Mouse (Mus musculus): ENCODE results near the gene Mn1. TPM values are rescaled to one million over a fixed set of nuclear protein-coding genes. Genes with fewer than 3 reads are reported as not detected.

Mn1 gene
- total and polyA plus RNA-seq, 3 experiments, result not detected

DNA sequence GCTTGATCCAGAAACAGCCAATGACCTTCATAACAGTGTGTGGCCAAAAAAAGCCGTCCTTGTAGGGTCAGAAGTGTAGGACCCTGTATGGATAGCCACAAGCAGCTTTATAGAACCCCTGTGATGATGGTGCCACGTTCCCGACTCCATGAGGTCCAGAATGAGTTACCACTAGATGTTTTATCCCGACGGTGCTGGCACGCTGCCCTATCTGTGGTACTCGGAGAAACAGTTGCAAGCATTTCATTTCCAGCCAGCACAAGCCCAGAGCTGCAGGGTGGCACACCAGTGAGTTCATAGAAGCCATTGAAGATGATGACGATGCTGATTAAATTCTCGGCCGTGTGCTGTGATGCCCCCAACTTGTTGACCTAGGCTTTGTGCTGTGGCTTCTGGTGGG, 26.3 kb upstream of the Mn1 start:
- Histone ChIP-seq H3K9ac (ENCODE audit: control insufficient read depth, low read depth, low read length, poor library complexity, severe bottlenecking) (no peak overlapping the region), H3K9me3 (replicated peaks; ENCODE audit: insufficient read depth, low read length) (no peaks in the 10 kb centered on the region), H3K4me1 (ENCODE audit: control insufficient read depth in 1 of 2, insufficient read depth in 2 of 2, low read length in 2 of 2) (no peaks in the 10 kb centered on the region), H3K27me3 (ENCODE audit: control insufficient read depth in 1 of 2, insufficient read depth in 2 of 2, low read length in 2 of 2) (no peaks in the 10 kb centered on the region), H3K27ac (ENCODE audit: control insufficient read depth, low read depth, low read length) (no peak overlapping the region), H3K79me2 (ENCODE audit: control insufficient read depth, insufficient read depth, low read length, poor library complexity) (no peaks in the 10 kb centered on the region), H3K4me3 (ENCODE audit: control insufficient read depth in 1 of 2, insufficient read depth in 1 of 2, low read depth in 2 of 2, low read length in 2 of 2) (no peak overlapping the region), H3K36me3 (ENCODE audit: control insufficient read depth in 1 of 2, insufficient read depth in 2 of 2, low read length in 2 of 2) (peaks cover 0 to 4% of the 10 kb centered on the region in 2 experiments; a peak in 1 of 4 replicates)
- no peak for DNase-seq (ENCODE audit: low read depth, low spot score)
- TF ChIP-seq SMC3 (IDR thresholded peaks at IDR 0.05; ENCODE audit: low read depth, low read length), result 0 out of 2 replicates have a peak, but pooled peaks have one; percentile 0
- TF ChIP-seq BHLHE40 (IDR thresholded peaks at IDR 0.05; ENCODE audit: borderline replicate concordance, low read depth, low read length), result no peak

DNA sequence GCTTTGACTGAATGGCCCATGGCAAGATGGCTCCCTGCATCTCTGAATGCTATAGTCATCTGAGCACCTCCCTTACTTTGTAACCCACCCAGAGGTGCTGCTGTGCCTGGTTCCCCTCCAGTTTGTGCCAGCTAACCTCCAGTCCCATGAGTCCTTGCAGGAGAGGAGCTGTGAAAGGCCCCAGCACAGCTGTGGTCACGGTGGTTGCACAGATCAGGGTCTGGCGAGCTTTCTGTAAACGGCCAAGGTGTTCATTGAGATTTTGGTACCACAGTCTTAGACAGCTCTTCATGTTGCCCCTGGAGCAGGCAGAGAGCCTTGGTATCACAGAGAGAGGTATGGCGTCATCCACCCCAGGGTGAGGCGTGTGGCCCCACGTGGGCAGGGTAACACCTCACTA, 25.7 kb upstream of the Mn1 start:
- no peak overlapping the region for H3K27ac ChIP-seq (ENCODE audit: control insufficient read depth, low read depth, low read length)
- no peak overlapping the region for H3K9ac ChIP-seq (ENCODE audit: control insufficient read depth, low read depth, low read length, poor library complexity, severe bottlenecking)
- no peaks in the 10 kb centered on the region for H3K27me3 ChIP-seq (ENCODE audit: control insufficient read depth in 1 of 2, insufficient read depth in 2 of 2, low read length in 2 of 2)
- H3K4me3 ChIP-seq (ENCODE audit: control insufficient read depth in 1 of 2, insufficient read depth in 1 of 2, low read depth in 2 of 2, low read length in 2 of 2), result no peak overlapping the region
- peaks cover 0 to 4% of the 10 kb centered on the region in 2 experiments; a peak in 1 of 4 replicates for H3K36me3 ChIP-seq (ENCODE audit: control insufficient read depth in 1 of 2, insufficient read depth in 2 of 2, low read length in 2 of 2)
- TF ChIP-seq GABPA (IDR thresholded peaks at IDR 0.05; ENCODE audit: low read depth, low read length), result no peak
- no peak for TF ChIP-seq E2F4 (IDR thresholded peaks at IDR 0.05; ENCODE audit: borderline replicate concordance, low read depth, low read length)
- TF ChIP-seq BHLHE40 (IDR thresholded peaks at IDR 0.05; ENCODE audit: borderline replicate concordance, low read depth, low read length), result no peak
- no peak for TF ChIP-seq NELFE (IDR thresholded peaks at IDR 0.05; ENCODE audit: low read depth, low read length)
- TF ChIP-seq TAL1 (IDR thresholded peaks at IDR 0.05; ENCODE audit: low read length), result no peak
- no peak for TF ChIP-seq EP300 (IDR thresholded peaks at IDR 0.05; ENCODE audit: low read depth in 1 of 2, low read length in 2 of 2)
- TF ChIP-seq SIN3A (IDR thresholded peaks at IDR 0.05; ENCODE audit: low read length), result no peak
- TF ChIP-seq MXI1 (IDR thresholded peaks at IDR 0.05; ENCODE audit: low read depth, low read length), result no peak
- TF ChIP-seq UBTF (IDR thresholded peaks at IDR 0.05; ENCODE audit: borderline replicate concordance, insufficient read depth, low read depth, low read length), result no peak
- TF ChIP-seq GATA1 (IDR thresholded peaks at IDR 0.05; ENCODE audit: low read depth, low read length), result no peak
- no peak for TF ChIP-seq NRF1 (IDR thresholded peaks at IDR 0.05; ENCODE audit: insufficient read depth, low read depth, low read length, poor library complexity, severe bottlenecking)
- no peak for TF ChIP-seq ELF1 (IDR thresholded peaks at IDR 0.05; ENCODE audit: low read depth, low read length)
- no peak for TF ChIP-seq MYC (IDR thresholded peaks at IDR 0.05; ENCODE audit: low read depth, low read length)
- no peak for TF ChIP-seq POLR2AphosphoS2 (IDR thresholded peaks at IDR 0.05; ENCODE audit: low read length)
- TF ChIP-seq KAT2A (conservative IDR thresholded peaks at IDR 0.05; ENCODE audit: low read depth, low read length), result no peak
- TF ChIP-seq TCF12 (IDR thresholded peaks at IDR 0.05; ENCODE audit: low read depth, low read length), result no peak
- TF ChIP-seq JUND (IDR thresholded peaks at IDR 0.05; ENCODE audit: low read depth, low read length), result no peak
- TF ChIP-seq MAZ (IDR thresholded peaks at IDR 0.05; ENCODE audit: low read depth, low read length), result no peak
- TF ChIP-seq MAFK (IDR thresholded peaks at IDR 0.05; ENCODE audit: borderline replicate concordance, low read depth, low read length), result no peak
- H3K9me3 ChIP-seq (replicated peaks; ENCODE audit: insufficient read depth, low read length), result no peaks in the 10 kb centered on the region
- no peak for DNase-seq (ENCODE audit: low read depth, low spot score)
- H3K79me2 ChIP-seq (ENCODE audit: control insufficient read depth, insufficient read depth, low read length, poor library complexity), result no peaks in the 10 kb centered on the region
- no peaks in the 10 kb centered on the region for H3K4me1 ChIP-seq (ENCODE audit: control insufficient read depth in 1 of 2, insufficient read depth in 2 of 2, low read length in 2 of 2)

Measured in MEL (cell line).